Mouse (Mus musculus): ENCODE results near the gene Abca4. TPM values are rescaled to one million over a fixed set of nuclear protein-coding genes. Genes with fewer than 3 reads are reported as not detected.

Abca4 gene
- polyA plus RNA-seq, 1 experiment = 8.2 TPM

- Histone ChIP-seq H3K4me1 (ENCODE audit: control insufficient read depth, insufficient read depth, low read length) (peaks cover 20% of the 10 kb centered on the region), H3K27me3 (replicated peaks; ENCODE audit: control insufficient read depth, insufficient read depth, low read length) (no peaks in the 10 kb centered on the region), H3K27ac (ENCODE audit: insufficient read depth, low read depth, low read length) (no peak overlapping the region), H3K36me3 (ENCODE audit: control insufficient read depth, insufficient read depth, low read length) (no peaks in the 10 kb centered on the region), H3K4me3 (ENCODE audit: insufficient read depth, low read depth, low read length) (no peak overlapping the region)
- DNase-seq = no peak
- TF ChIP-seq CTCF (conservative IDR thresholded peaks at IDR 0.05; ENCODE audit: insufficient read depth, insufficient read length, low read depth, low read length) (no peak), POLR2A (IDR thresholded peaks at IDR 0.05; ENCODE audit: low read depth, low read length) (no peak)
- WGBS = 69% methylated on average over 6 of the region's 6 CpGs
Observed at GRCm38 (mm10) chr3:122049158-122049557, 4.9 kb downstream of the Abca4 start.

- DNase-seq = peak; percentile 73
- H3K36me3 ChIP-seq (ENCODE audit: control insufficient read depth, insufficient read depth, low read length) = no peaks in the 10 kb centered on the region
- H3K27me3 ChIP-seq (replicated peaks; ENCODE audit: control insufficient read depth, insufficient read depth, low read length) = no peaks in the 10 kb centered on the region
- TF ChIP-seq CTCF (conservative IDR thresholded peaks at IDR 0.05; ENCODE audit: insufficient read depth, insufficient read length, low read depth, low read length) = no peak
- no peak for TF ChIP-seq POLR2A (IDR thresholded peaks at IDR 0.05; ENCODE audit: low read depth, low read length)
- H3K4me3 ChIP-seq (ENCODE audit: insufficient read depth, low read depth, low read length) = no peak overlapping the region
- H3K4me1 ChIP-seq (ENCODE audit: control insufficient read depth, insufficient read depth, low read length) = no peaks in the 10 kb centered on the region
- peak overlapping the region; percentile 71 for H3K27ac ChIP-seq (ENCODE audit: insufficient read depth, low read depth, low read length)
- 52% methylated on average over 9 of the region's 9 CpGs for WGBS
Observed at GRCm38 (mm10) chr3:122058439-122059198, 14.4 kb downstream of the Abca4 start.

- Histone ChIP-seq H3K36me3 (ENCODE audit: control insufficient read depth, insufficient read depth, low read length) (no peaks in the 10 kb centered on the region), H3K27ac (ENCODE audit: insufficient read depth, low read depth, low read length) (no peak overlapping the region), H3K4me1 (ENCODE audit: control insufficient read depth, insufficient read depth, low read length) (no peaks in the 10 kb centered on the region), H3K4me3 (ENCODE audit: insufficient read depth, low read depth, low read length) (no peak overlapping the region), H3K27me3 (replicated peaks; ENCODE audit: control insufficient read depth, insufficient read depth, low read length) (no peaks in the 10 kb centered on the region)
- no peak for DNase-seq
- TF ChIP-seq POLR2A (IDR thresholded peaks at IDR 0.05; ENCODE audit: low read depth, low read length) (no peak), CTCF (conservative IDR thresholded peaks at IDR 0.05; ENCODE audit: insufficient read depth, insufficient read length, low read depth, low read length) (no peak)
- WGBS = 92% methylated on average over 10 of the region's 10 CpGs
Observed at GRCm38 (mm10) chr3:122062586-122062985, 18.3 kb downstream of the Abca4 start.

- Histone ChIP-seq H3K4me3 (ENCODE audit: insufficient read depth, low read depth, low read length) (no peak overlapping the region), H3K27ac (ENCODE audit: insufficient read depth, low read depth, low read length) (no peak overlapping the region), H3K36me3 (ENCODE audit: control insufficient read depth, insufficient read depth, low read length) (no peaks in the 10 kb centered on the region), H3K27me3 (replicated peaks; ENCODE audit: control insufficient read depth, insufficient read depth, low read length) (no peaks in the 10 kb centered on the region), H3K4me1 (ENCODE audit: control insufficient read depth, insufficient read depth, low read length) (no peaks in the 10 kb centered on the region)
- TF ChIP-seq CTCF (conservative IDR thresholded peaks at IDR 0.05; ENCODE audit: insufficient read depth, insufficient read length, low read depth, low read length) (no peak), POLR2A (IDR thresholded peaks at IDR 0.05; ENCODE audit: low read depth, low read length) (no peak)
- peak; percentile 59 for DNase-seq
- 49% methylated on average over 13 of the region's 13 CpGs for WGBS
Observed at GRCm38 (mm10) chr3:122064556-122065410, 20.5 kb downstream of the Abca4 start.

- Histone ChIP-seq H3K4me1 (ENCODE audit: control insufficient read depth, insufficient read depth, low read length) (peaks cover 38% of the 10 kb centered on the region), H3K36me3 (ENCODE audit: control insufficient read depth, insufficient read depth, low read length) (no peaks in the 10 kb centered on the region), H3K4me3 (ENCODE audit: insufficient read depth, low read depth, low read length) (no peak overlapping the region), H3K27me3 (replicated peaks; ENCODE audit: control insufficient read depth, insufficient read depth, low read length) (no peaks in the 10 kb centered on the region), H3K27ac (ENCODE audit: insufficient read depth, low read depth, low read length) (peak overlapping the region; percentile 99)
- TF ChIP-seq CTCF (conservative IDR thresholded peaks at IDR 0.05; ENCODE audit: insufficient read depth, insufficient read length, low read depth, low read length) (no peak), POLR2A (IDR thresholded peaks at IDR 0.05; ENCODE audit: low read depth, low read length) (no peak)
- 66% methylated on average over 10 of the region's 10 CpGs for WGBS
- DNase-seq = peak; percentile 51
Observed at GRCm38 (mm10) chr3:122071769-122072168, 27.5 kb downstream of the Abca4 start.

GRCm38 (mm10) chr3:122072646-122073571 lies 28.7 kb downstream of the Abca4 start:
- H3K4me3 ChIP-seq (ENCODE audit: insufficient read depth, low read depth, low read length) = no peak overlapping the region
- TF ChIP-seq CTCF (conservative IDR thresholded peaks at IDR 0.05; ENCODE audit: insufficient read depth, insufficient read length, low read depth, low read length) = no peak
- peak; percentile 15 for TF ChIP-seq POLR2A (IDR thresholded peaks at IDR 0.05; ENCODE audit: low read depth, low read length)
- H3K4me1 ChIP-seq (ENCODE audit: control insufficient read depth, insufficient read depth, low read length) = peaks cover 38% of the 10 kb centered on the region
- peak; percentile 92 for DNase-seq
- no peaks in the 10 kb centered on the region for H3K27me3 ChIP-seq (replicated peaks; ENCODE audit: control insufficient read depth, insufficient read depth, low read length)
- no peaks in the 10 kb centered on the region for H3K36me3 ChIP-seq (ENCODE audit: control insufficient read depth, insufficient read depth, low read length)
- peak overlapping the region; percentile 99 for H3K27ac ChIP-seq (ENCODE audit: insufficient read depth, low read depth, low read length)
- WGBS = 15% methylated on average over 11 of the region's 11 CpGs
